8 mouse cellular contexts compared by ENCODE assay signal in genomic region chr11:108923781-108924180, GRCm38 (mm10). TPM values are rescaled to one million over a fixed set of nuclear protein-coding genes. Genes with fewer than 3 reads are reported as not detected.
DNase-seq lines count a peak whose midpoint lies in the region; ATAC-seq and TF ChIP-seq lines count a peak whose summit lies in the region.

No protein-coding gene starts in this region.

- H3K4me1 ChIP-seq in heart, embryonic 13.5 days, result peaks cover 63% of the 10 kb centered on the region
- peaks cover 2% of the 10 kb centered on the region for H3K4me1 ChIP-seq in cortical plate, adult 2 months (ENCODE audit: control insufficient read depth, insufficient read depth, low read length)
- peaks cover 73% of the 10 kb centered on the region for H3K4me1 ChIP-seq in hindbrain, embryonic 13.5 days (replicated peaks)
- H3K4me1 ChIP-seq in midbrain, embryonic 13.5 days (replicated peaks), result peaks cover 79% of the 10 kb centered on the region

- H3K4me3 ChIP-seq in heart, embryonic 13.5 days, result peak overlapping the region; percentile 80
- peak overlapping the region; percentile 72 for H3K4me3 ChIP-seq in cortical plate, adult 2 months (ENCODE audit: insufficient read depth, low read length)
- H3K4me3 ChIP-seq in hindbrain, embryonic 13.5 days, result peak overlapping the region; percentile 92
- peak overlapping the region; percentile 97 for H3K4me3 ChIP-seq in midbrain, embryonic 13.5 days (replicated peaks)

- no peaks in the 10 kb centered on the region for H3K9me3 ChIP-seq in heart, embryonic 13.5 days
- H3K9me3 ChIP-seq in hindbrain, embryonic 13.5 days, result no peaks in the 10 kb centered on the region
- H3K9me3 ChIP-seq in midbrain, embryonic 13.5 days, result no peaks in the 10 kb centered on the region

- H3K9ac ChIP-seq in heart, embryonic 13.5 days, result peak overlapping the region; percentile 96
- H3K9ac ChIP-seq in hindbrain, embryonic 13.5 days, result peak overlapping the region; percentile 93
- H3K9ac ChIP-seq in midbrain, embryonic 13.5 days (replicated peaks), result peak overlapping the region; percentile 97

- DNase-seq in heart, postnatal 10 days, result no peak
- no peak for DNase-seq in embryo, embryonic 10.5 days (ENCODE audit: low spot score)
- no peak for DNase-seq in layer of hippocampus, adult 8-10 months (ENCODE audit: low spot score in 2 of 2)

- no peaks in the 10 kb centered on the region for H3K36me3 ChIP-seq in heart, embryonic 13.5 days
- 0 out of 2 replicates have a peak, but pooled peaks cover 3% of the 10 kb centered on the region for H3K36me3 ChIP-seq in hindbrain, embryonic 13.5 days
- no peaks in the 10 kb centered on the region for H3K36me3 ChIP-seq in midbrain, embryonic 13.5 days

- TF ChIP-seq CTCF in cortical plate, adult 2 months (IDR thresholded peaks at IDR 0.05; ENCODE audit: extremely low read depth, insufficient read depth, low read length), result no peak

- no peak for ATAC-seq in heart, embryonic 13.5 days (ENCODE audit: extremely low read depth, insufficient number of reproducible peaks, low FRiP score, low TSS enrichment)
- no peak for ATAC-seq in hindbrain, embryonic 13.5 days (ENCODE audit: low FRiP score)
- no peak for ATAC-seq in midbrain, embryonic 13.5 days
- ATAC-seq in cerebellum, adult (ENCODE audit: insufficient number of reproducible peaks, low FRiP score, low TSS enrichment), result no peak

- WGBS in heart, embryonic 13.5 days, result 42% methylated on average over 13 of the region's 13 CpGs
- 13% methylated on average over 13 of the region's 13 CpGs for WGBS in hindbrain, embryonic 13.5 days
- WGBS in midbrain, embryonic 13.5 days, result 14% methylated on average over 13 of the region's 13 CpGs

- intact Hi-C loops in heart, postnatal 10 days (cut with DNase I), result loop anchor here (2.0 to 5.0 kb wide), 3 partner anchors 171 to 476 kb away; no protein-coding TSS in a partner anchor

- no peak for TF ChIP-seq POLR2A in cortical plate, adult 2 months (IDR thresholded peaks at IDR 0.05; ENCODE audit: extremely low read depth, insufficient read depth, low read length)

- no peak overlapping the region for H3K27ac ChIP-seq in heart, embryonic 13.5 days (replicated peaks)
- no peak overlapping the region for H3K27ac ChIP-seq in cortical plate, adult 2 months (ENCODE audit: insufficient read depth, low read length)
- peak overlapping the region; percentile 99 for H3K27ac ChIP-seq in hindbrain, embryonic 13.5 days
- peak overlapping the region; percentile 100 for H3K27ac ChIP-seq in midbrain, embryonic 13.5 days

- H3K4me2 ChIP-seq in heart, embryonic 13.5 days, result peak overlapping the region; percentile 96
- H3K4me2 ChIP-seq in hindbrain, embryonic 13.5 days, result peak overlapping the region; percentile 93
- peak overlapping the region; percentile 89 for H3K4me2 ChIP-seq in midbrain, embryonic 13.5 days (replicated peaks)

- H3K27me3 ChIP-seq in heart, embryonic 13.5 days (replicated peaks), result peaks cover 18% of the 10 kb centered on the region
- no peaks in the 10 kb centered on the region for H3K27me3 ChIP-seq in hindbrain, embryonic 13.5 days
- H3K27me3 ChIP-seq in midbrain, embryonic 13.5 days, result 0 out of 2 replicates have a peak, but pooled peaks cover 2% of the 10 kb centered on the region

RNA-seq across cellular contexts. Expression of gene Axin2, which starts 3.6 kb away (rescaled TPM):
- polyA plus RNA-seq in heart, embryonic 13.5 days (2015; fragmentation: Nextera tagmentation; extraction: Ambion mirVana), result 1.5 and 2.0 TPM in 2 replicates
- 1 to 10 TPM; 5.4 to 6.0 TPM for total RNA-seq in heart, postnatal 10 days (2021)
- 21.8 and 23.3 TPM in 2 replicates for polyA plus RNA-seq in cortical plate, adult 2 months (2012; rRNA removed)
- polyA plus RNA-seq in hindbrain, embryonic 13.5 days (2015; fragmentation: Nextera tagmentation; extraction: Ambion mirVana), result 10.6 and 13.8 TPM in 2 replicates
- polyA plus RNA-seq in midbrain, embryonic 13.5 days (2015; fragmentation: Nextera tagmentation; extraction: Ambion mirVana), result 15.4 and 17.2 TPM in 2 replicates
- total RNA-seq in layer of hippocampus, adult 8-10 months (2022), result 10 to 100 TPM; 29.6 to 35.6 (median 32.4) TPM

Comparison
In these comparisons a context has a peak if more than half of its experiments do, and no peak if none do; other contexts are left out.
1. H3K27ac ChIP-seq: peak in hindbrain, embryonic 13.5 days (single experiment) and midbrain, embryonic 13.5 days (single experiment); none in heart, embryonic 13.5 days (single experiment) and cortical plate, adult 2 months (single experiment).
2. Peak in every context shown above with its lines, with median percentiles within 50 percentile points of each other: H3K4me2 ChIP-seq, H3K4me3 ChIP-seq and H3K9ac ChIP-seq.